Mouse (Mus musculus): ENCODE measurements around the gene Samsn1.

GRCm38 (mm10) chr16:75919298-75919697, 102.8 kb downstream of the Samsn1 start:
- TF ChIP-seq CTCF (IDR thresholded peaks at IDR 0.05; ENCODE audit: control insufficient read depth, insufficient read depth, insufficient read length): no peak
- TF ChIP-seq MYOG (IDR thresholded peaks at IDR 0.05; ENCODE audit: control insufficient read depth, extremely low read depth, insufficient read length): no peak
- TF ChIP-seq CEBPB (IDR thresholded peaks at IDR 0.05; ENCODE audit: low read depth): no peak

Measured in C2C12 (cell line).